Mouse (Mus musculus): ENCODE measurements at regions not wholly inside any gene's neighbourhood (a gene's known extent, or its start where the extent isn't known, plus 50 kb on each side); places are given as distances from the start of the nearest gene placed in this dataset.

DNA sequence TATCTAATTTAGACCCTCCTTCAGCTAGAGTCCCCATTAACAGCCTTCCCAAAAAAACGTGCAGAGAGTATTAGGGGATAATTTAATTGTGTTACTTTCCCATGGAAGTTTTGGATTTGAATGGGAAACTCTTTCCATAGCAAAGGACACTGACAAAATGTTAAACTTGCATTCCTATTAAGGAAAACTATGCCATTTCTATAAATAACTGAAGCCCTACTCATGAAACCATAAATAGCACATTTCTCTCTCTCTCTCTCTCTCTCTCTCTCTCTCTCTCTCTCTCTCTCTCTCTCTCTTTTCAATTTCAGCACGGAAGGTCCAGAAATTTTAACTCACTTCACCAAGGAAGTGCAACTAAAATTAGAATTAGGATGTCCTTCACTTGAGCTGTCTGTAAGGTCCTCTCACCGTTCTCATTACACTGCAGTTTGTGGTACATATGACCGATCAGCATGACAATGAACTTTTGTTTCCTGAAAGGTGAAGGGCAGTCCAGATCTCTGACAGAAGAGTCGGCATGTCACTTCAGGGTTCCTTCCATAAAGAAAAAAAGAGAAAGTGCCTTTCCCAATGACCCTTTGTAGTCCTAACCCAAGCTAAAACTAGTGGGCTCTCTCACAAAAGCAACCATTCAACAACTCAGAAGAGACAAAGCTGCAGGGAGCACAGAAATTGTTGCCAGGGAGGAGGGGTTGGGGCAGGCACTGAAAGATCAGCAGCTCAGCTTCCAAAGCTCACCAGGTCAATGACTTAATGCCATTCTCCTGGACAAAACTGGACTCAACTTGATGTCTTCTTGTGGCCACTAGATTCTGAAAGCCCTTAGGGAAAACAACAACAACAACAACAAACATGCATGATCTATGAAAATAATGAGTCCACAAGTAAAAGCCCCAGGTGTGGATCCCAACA lies 696.9 kb downstream of the Diaph3 start:
- DNase-seq (ENCODE audit: low read depth, low spot score): no peak

- DNase-seq (ENCODE audit: low read depth, low spot score): no peak
These were observed 698.9 kb downstream of the Diaph3 start for GRCm38 (mm10) chr14:86441895-86442679.

DNA sequence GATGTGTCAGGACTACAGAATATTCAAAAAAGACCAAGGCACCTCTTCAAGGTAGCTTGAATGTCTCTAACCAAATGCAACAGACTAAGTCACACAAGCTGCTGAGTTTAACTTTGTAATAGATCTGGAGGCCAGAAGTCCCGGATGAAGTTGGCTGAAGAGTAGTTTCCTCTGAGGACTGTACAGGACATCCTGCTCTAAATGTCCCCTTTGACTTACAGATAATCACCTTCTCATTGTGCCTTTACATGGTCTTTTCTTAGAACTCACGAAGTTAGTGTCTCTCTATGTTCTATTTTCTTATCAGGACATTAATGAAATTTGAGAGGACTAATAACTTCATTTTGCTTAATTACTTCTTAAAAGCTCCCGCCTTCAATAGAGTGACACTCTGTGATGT lies 703.7 kb downstream of the Diaph3 start:
- DNase-seq (ENCODE audit: low read depth, low spot score): no peak

GRCm38 (mm10) chr14:86435345-86435744 lies 705.7 kb downstream of the Diaph3 start:
- DNase-seq (ENCODE audit: low read depth, low spot score): no peak

DNA sequence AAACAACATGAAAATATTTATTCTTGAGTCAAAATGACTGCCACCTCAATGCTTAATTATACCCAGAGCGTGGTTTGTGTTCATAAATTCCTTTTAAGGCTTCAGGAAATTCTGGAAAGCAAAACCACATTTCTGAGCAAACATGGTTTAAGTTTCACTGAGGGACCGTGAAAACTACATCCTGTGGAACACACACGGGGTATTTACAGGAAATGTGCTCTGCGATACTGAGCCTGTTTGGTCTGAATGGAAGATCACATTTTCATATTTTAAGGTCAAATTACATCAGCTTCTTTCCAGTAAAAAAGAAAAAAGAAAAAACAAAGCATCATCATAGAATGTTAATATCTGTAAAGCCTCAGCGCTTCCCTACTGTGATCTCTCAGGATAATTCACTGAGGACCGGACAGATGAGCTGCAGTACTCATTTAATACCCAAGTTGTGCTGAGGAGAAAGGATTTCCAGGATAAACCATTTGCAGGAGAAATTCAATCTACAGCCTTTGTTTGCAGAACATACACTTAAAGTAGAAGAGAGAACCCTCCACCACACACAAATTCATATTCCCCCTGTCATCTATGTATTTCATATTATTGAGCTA lies 709.7 kb downstream of the Diaph3 start:
- no peak for DNase-seq (ENCODE audit: low read depth, low spot score)

GRCm38 (mm10) chr14:86421881-86422280 lies 719.2 kb downstream of the Diaph3 start:
- no peak for DNase-seq (ENCODE audit: low read depth, low spot score)

- DNase-seq (ENCODE audit: low read depth, low spot score): no peak
These were observed 721.0 kb downstream of the Diaph3 start for GRCm38 (mm10) chr14:86419959-86420598.

DNA sequence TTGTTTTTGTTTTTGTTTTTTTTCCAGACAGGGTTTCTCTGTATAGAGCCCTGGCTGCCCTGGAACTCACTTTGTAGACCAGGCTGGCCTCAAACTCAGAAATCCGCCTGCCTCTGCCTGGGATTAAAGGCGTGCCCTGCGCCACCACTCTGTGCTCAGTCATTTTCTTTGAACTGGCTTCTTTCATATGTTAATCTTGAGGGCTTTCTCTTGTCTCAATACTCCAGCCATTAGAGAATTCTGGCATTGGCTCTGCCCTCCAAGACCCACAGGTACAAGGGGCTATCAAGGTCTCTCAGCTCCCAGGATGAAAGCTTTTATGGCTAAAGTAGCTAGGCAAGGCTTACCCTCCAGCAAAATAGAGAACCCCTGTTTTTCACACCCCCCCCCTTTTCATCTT lies 744.2 kb downstream of the Diaph3 start:
- no peak for DNase-seq (ENCODE audit: low read depth, low spot score)

DNA sequence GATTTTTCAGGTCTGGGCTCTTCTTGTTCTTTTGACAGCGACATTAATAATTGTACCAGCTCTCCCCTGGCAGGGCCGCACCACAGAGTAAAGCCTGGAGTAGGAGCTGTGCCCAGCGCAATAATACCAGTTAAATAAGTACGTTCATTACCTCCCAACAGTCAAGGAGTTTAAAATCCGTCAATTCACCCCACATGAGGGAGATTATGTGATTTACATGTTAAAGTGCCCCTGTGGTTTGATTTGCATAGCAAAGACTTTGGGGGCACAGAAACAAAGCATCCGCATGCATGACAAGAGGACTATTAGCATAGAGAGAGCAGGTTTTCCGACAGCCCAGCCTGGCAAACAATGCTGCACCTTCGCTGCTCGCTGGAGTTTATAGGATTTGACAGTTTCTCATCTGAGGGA lies 745.1 kb downstream of the Diaph3 start:
- no peak for DNase-seq (ENCODE audit: low read depth, low spot score)

GRCm38 (mm10) chr14:86395531-86395930 lies 745.5 kb downstream of the Diaph3 start:
- DNase-seq (ENCODE audit: low read depth, low spot score): no peak

DNA sequence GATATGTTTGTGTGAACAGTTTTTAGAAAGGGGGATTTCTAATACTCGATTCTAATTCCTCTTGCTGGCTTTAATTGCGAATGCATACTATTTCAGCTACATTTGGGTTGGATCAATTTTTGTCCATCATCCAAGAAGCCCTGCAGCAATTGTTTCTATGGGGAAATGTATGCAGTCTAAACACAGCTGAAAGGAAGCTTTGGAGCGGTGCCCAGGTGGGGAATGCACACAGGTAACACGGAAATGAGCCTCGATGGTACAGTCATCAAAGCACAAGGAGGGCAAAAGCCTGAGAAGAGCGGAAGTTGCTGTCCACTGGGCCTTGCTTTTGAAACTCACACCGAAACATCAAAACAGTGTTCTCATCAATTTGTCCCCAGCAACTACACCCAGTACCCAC lies 746.0 kb downstream of the Diaph3 start:
- no peak for DNase-seq (ENCODE audit: low read depth, low spot score)

- no peak for DNase-seq (ENCODE audit: low read depth, low spot score)
These were observed 755.9 kb downstream of the Diaph3 start for GRCm38 (mm10) chr14:86385136-86385535.

- DNase-seq (ENCODE audit: low read depth, low spot score): no peak
These were observed 776.0 kb downstream of the Diaph3 start for GRCm38 (mm10) chr14:86365032-86365431.

GRCm38 (mm10) chr14:86360423-86361059 lies 780.5 kb downstream of the Diaph3 start:
- DNase-seq (ENCODE audit: low read depth, low spot score): no peak

GRCm38 (mm10) chr14:86358584-86358983 lies 782.5 kb downstream of the Diaph3 start:
- DNase-seq (ENCODE audit: low read depth, low spot score): no peak

DNA sequence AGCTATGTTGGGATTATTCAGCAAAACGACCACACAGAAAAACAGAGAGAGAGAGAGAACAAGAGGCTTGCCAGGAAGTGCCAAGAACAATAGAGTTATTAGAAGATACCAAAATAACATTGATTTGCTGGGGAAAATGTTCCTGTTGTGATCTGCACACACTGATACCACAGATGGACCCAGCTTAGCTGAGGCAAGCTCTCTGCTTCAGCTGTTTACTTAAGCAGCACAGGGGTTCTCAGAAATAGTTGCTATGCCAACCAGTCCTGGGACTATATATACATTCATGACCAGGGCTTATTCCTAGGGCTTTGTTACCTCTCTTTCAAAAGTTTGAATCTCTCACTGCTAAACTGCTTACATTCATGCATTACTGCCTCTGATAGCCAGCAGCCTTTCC lies 790.5 kb downstream of the Diaph3 start:
- no peak for DNase-seq (ENCODE audit: low read depth, low spot score)

DNA sequence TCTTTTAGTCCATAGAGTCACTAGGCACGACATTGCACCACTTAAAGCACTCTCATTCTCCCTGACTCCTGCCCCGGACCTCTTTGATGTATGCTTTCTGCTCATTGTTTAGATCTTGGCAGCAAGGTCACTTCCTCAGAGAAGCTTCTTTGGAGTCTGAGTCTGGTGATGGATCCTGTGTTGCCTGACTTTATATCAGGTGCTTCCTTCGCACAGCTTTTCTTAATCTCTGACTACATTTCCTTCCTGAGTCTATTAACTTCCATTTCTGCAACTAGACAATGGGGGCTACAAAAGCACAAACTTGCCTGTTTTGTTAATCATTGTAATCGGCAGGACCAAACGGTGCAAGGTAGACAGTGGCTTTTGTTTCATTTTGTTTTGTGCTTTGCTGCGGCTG lies 802.0 kb downstream of the Diaph3 start:
- DNase-seq (ENCODE audit: low read depth, low spot score): no peak

DNA sequence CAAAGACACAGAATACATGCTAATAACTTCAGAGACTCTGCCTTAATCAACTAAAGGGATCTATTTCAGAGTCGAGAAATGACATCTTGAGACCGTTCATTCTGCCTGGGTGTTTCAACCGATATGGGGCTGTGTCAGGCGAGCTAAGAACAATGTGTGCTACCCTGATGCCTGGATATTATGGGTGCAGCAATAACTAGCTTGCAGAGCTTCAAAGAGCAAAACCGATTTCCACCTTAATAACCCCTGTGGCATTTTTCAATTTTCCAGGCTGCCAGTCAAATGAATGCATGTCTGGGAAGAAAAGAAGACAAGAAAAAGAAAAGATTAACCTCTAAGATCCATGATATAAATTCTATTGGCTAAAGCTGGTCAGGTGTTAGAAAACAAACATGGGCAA lies 804.0 kb downstream of the Diaph3 start:
- DNase-seq (ENCODE audit: low read depth, low spot score): no peak

- no peak for DNase-seq (ENCODE audit: low read depth, low spot score)
These were observed 805.8 kb downstream of the Diaph3 start for GRCm38 (mm10) chr14:86335284-86335683.

- no peak for DNase-seq (ENCODE audit: low read depth, low spot score)
These were observed 811.9 kb downstream of the Diaph3 start for GRCm38 (mm10) chr14:86329176-86329575.

DNA sequence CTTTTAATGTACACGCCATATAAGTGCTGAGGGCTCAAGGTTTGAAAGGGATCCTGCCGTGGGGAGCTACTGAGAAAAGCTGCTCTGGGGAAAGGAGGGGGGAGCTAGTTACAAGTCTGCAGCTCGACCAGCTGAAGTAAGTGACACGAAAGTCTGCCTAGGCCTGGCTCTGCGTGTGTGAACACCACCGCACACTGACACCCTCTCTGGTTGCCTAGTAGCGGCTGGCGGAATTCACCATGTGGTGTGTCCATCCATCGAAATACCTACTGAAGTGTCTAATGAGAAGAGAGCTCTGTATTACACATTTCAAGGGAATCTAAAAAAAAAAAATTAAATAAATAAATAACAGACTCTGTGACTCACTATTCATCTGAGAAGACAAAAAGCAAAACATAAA lies 813.4 kb downstream of the Diaph3 start:
- no peak for DNase-seq (ENCODE audit: low read depth, low spot score)

Data from brain, embryonic 18.5 days (tissue).